Mouse (Mus musculus): ENCODE measurements around the gene Fstl3. TPM values are rescaled to one million over a fixed set of nuclear protein-coding genes. Genes with fewer than 3 reads are reported as not detected.

Fstl3 gene
- polyA plus RNA-seq, 1 experiment from 2014 or later: 0.63 TPM

GRCm38 (mm10) chr10:79736706-79737105, 40.4 kb upstream of the Fstl3 start:
- no peak overlapping the region for H3K4me3 ChIP-seq (ENCODE audit: low read depth, low read length)
- H3K36me3 ChIP-seq (replicated peaks; ENCODE audit: insufficient read depth, low read length): peaks cover 53% of the 10 kb centered on the region
- H3K27ac ChIP-seq (ENCODE audit: low read depth): no peak overlapping the region
- TF ChIP-seq EP300 (IDR thresholded peaks at IDR 0.05; ENCODE audit: low read depth) (no peak), CTCF (IDR thresholded peaks at IDR 0.05; ENCODE audit: low read depth) (no peak)
- H3K9ac ChIP-seq (replicated peaks): no peak overlapping the region
- H3K4me1 ChIP-seq (ENCODE audit: insufficient read depth): no peaks in the 10 kb centered on the region
- ATAC-seq: no peak
- H3K27me3 ChIP-seq (ENCODE audit: insufficient read depth, low read length): no peaks in the 10 kb centered on the region
- 85% methylated on average over 13 of the region's 14 CpGs for WGBS (ENCODE audit: insufficient replicate concordance)
- no peak for DNase-seq
- H3K9me3 ChIP-seq (ENCODE audit: low read length): 0 out of 2 replicates have a peak, but pooled peaks cover 5% of the 10 kb centered on the region
- no peak overlapping the region for H3K4me2 ChIP-seq (ENCODE audit: low read depth, low read length)

- Histone ChIP-seq H3K36me3 (replicated peaks; ENCODE audit: insufficient read depth, low read length) (peaks cover 56% of the 10 kb centered on the region), H3K4me2 (ENCODE audit: low read depth, low read length) (no peak overlapping the region), H3K4me3 (ENCODE audit: low read depth, low read length) (no peak overlapping the region), H3K9me3 (ENCODE audit: low read length) (0 out of 2 replicates have a peak, but pooled peaks cover 5% of the 10 kb centered on the region), H3K27me3 (ENCODE audit: insufficient read depth, low read length) (no peaks in the 10 kb centered on the region), H3K4me1 (ENCODE audit: insufficient read depth) (no peaks in the 10 kb centered on the region), H3K9ac (replicated peaks) (no peak overlapping the region), H3K27ac (ENCODE audit: low read depth) (no peak overlapping the region)
- peak; percentile 77 for TF ChIP-seq CTCF (IDR thresholded peaks at IDR 0.05; ENCODE audit: low read depth)
- TF ChIP-seq EP300 (IDR thresholded peaks at IDR 0.05; ENCODE audit: low read depth): no peak
- ATAC-seq (no peak), DNase-seq (peak; percentile 57)
- WGBS (ENCODE audit: insufficient replicate concordance): 85% methylated on average over 10 of the region's 10 CpGs
Observed at GRCm38 (mm10) chr10:79738259-79738658, 38.8 kb upstream of the Fstl3 start.

GRCm38 (mm10) chr10:79739234-79739633, 37.8 kb upstream of the Fstl3 start:
- DNase-seq: no peak
- H3K4me2 ChIP-seq (ENCODE audit: low read depth, low read length): no peak overlapping the region
- 90% methylated on average over 28 of the region's 28 CpGs for WGBS (ENCODE audit: insufficient replicate concordance)
- no peaks in the 10 kb centered on the region for H3K4me1 ChIP-seq (ENCODE audit: insufficient read depth)
- H3K4me3 ChIP-seq (ENCODE audit: low read depth, low read length): no peak overlapping the region
- peaks cover 60% of the 10 kb centered on the region for H3K36me3 ChIP-seq (replicated peaks; ENCODE audit: insufficient read depth, low read length)
- no peak overlapping the region for H3K27ac ChIP-seq (ENCODE audit: low read depth)
- no peaks in the 10 kb centered on the region for H3K27me3 ChIP-seq (ENCODE audit: insufficient read depth, low read length)
- no peak for ATAC-seq
- 0 out of 2 replicates have a peak, but pooled peaks cover 5% of the 10 kb centered on the region for H3K9me3 ChIP-seq (ENCODE audit: low read length)
- no peak overlapping the region for H3K9ac ChIP-seq (replicated peaks)
- TF ChIP-seq EP300 (IDR thresholded peaks at IDR 0.05; ENCODE audit: low read depth) (no peak), CTCF (IDR thresholded peaks at IDR 0.05; ENCODE audit: low read depth) (no peak)

GRCm38 (mm10) chr10:79740863-79741262, 36.2 kb upstream of the Fstl3 start:
- WGBS (ENCODE audit: insufficient replicate concordance): 81% methylated on average over 11 of the region's 11 CpGs
- no peak for DNase-seq
- Histone ChIP-seq H3K9ac (replicated peaks) (no peak overlapping the region), H3K27me3 (ENCODE audit: insufficient read depth, low read length) (no peaks in the 10 kb centered on the region), H3K4me2 (ENCODE audit: low read depth, low read length) (no peak overlapping the region), H3K27ac (ENCODE audit: low read depth) (no peak overlapping the region), H3K36me3 (replicated peaks; ENCODE audit: insufficient read depth, low read length) (peaks cover 57% of the 10 kb centered on the region), H3K4me1 (ENCODE audit: insufficient read depth) (peaks cover 8% of the 10 kb centered on the region), H3K4me3 (ENCODE audit: low read depth, low read length) (no peak overlapping the region), H3K9me3 (ENCODE audit: low read length) (0 out of 2 replicates have a peak, but pooled peaks cover under 1% of the 10 kb centered on the region)
- TF ChIP-seq EP300 (IDR thresholded peaks at IDR 0.05; ENCODE audit: low read depth): no peak
- peak; percentile 29 for TF ChIP-seq CTCF (IDR thresholded peaks at IDR 0.05; ENCODE audit: low read depth)
- no peak for ATAC-seq

GRCm38 (mm10) chr10:79743161-79743560, 33.9 kb upstream of the Fstl3 start:
- no peak for DNase-seq
- no peak for ATAC-seq
- WGBS (ENCODE audit: insufficient replicate concordance): 86% methylated on average over 11 of the region's 11 CpGs
- H3K27ac ChIP-seq (ENCODE audit: low read depth): no peak overlapping the region
- no peak overlapping the region for H3K9ac ChIP-seq (replicated peaks)
- TF ChIP-seq EP300 (IDR thresholded peaks at IDR 0.05; ENCODE audit: low read depth): no peak
- peaks cover 16% of the 10 kb centered on the region for H3K4me1 ChIP-seq (ENCODE audit: insufficient read depth)
- no peaks in the 10 kb centered on the region for H3K27me3 ChIP-seq (ENCODE audit: insufficient read depth, low read length)
- H3K9me3 ChIP-seq (ENCODE audit: low read length): no peaks in the 10 kb centered on the region
- no peak overlapping the region for H3K4me3 ChIP-seq (ENCODE audit: low read depth, low read length)
- H3K36me3 ChIP-seq (replicated peaks; ENCODE audit: insufficient read depth, low read length): peaks cover 38% of the 10 kb centered on the region
- no peak overlapping the region for H3K4me2 ChIP-seq (ENCODE audit: low read depth, low read length)

GRCm38 (mm10) chr10:79743650-79744365, 33.3 kb upstream of the Fstl3 start:
- no peaks in the 10 kb centered on the region for H3K9me3 ChIP-seq (ENCODE audit: low read length)
- WGBS (ENCODE audit: insufficient replicate concordance): 91% methylated on average over 15 of the region's 15 CpGs
- DNase-seq (no peak), ATAC-seq (no peak)
- H3K27ac ChIP-seq (ENCODE audit: low read depth): no peak overlapping the region
- H3K4me3 ChIP-seq (ENCODE audit: low read depth, low read length): no peak overlapping the region
- peaks cover 34% of the 10 kb centered on the region for H3K36me3 ChIP-seq (replicated peaks; ENCODE audit: insufficient read depth, low read length)
- TF ChIP-seq CTCF (IDR thresholded peaks at IDR 0.05; ENCODE audit: low read depth) (no peak), EP300 (IDR thresholded peaks at IDR 0.05; ENCODE audit: low read depth) (no peak)
- no peak overlapping the region for H3K9ac ChIP-seq (replicated peaks)
- peaks cover 16% of the 10 kb centered on the region for H3K4me1 ChIP-seq (ENCODE audit: insufficient read depth)
- no peaks in the 10 kb centered on the region for H3K27me3 ChIP-seq (ENCODE audit: insufficient read depth, low read length)
- no peak overlapping the region for H3K4me2 ChIP-seq (ENCODE audit: low read depth, low read length)

All from liver, postnatal 0 days (tissue).